Mouse (Mus musculus) neural tube, embryonic 13.5 days (tissue): Measurements from ENCODE around the gene Olfr148. TPM values are rescaled to one million over a fixed set of nuclear protein-coding genes. Genes with fewer than 3 reads are reported as not detected.

Experiments
- ATAC-seq: fragments of 200-750 bp; cut with Nextera tagmentation; 2 replicates; pipeline ENCODE4 v1.8.0; 2017; ENCODE audit warnings: low read depth, mild to moderate bottlenecking, moderate TSS enrichment, moderate library complexity
- H3K27ac ChIP-seq: fragments of 300-500 bp; sonication (generic); replicated peaks from 2 replicates; pipeline ENCODE4 v1.5.1; 2015; ENCODE audit warnings: moderate library complexity, mild to moderate bottlenecking, inconsistent platforms
- H3K27me3 ChIP-seq: fragments of 300-500 bp; sonication (generic); 2 replicates; pipeline ENCODE4 v1.6.1; 2015; ENCODE audit warnings: mild to moderate bottlenecking, inconsistent platforms
- H3K36me3 ChIP-seq: fragments of 300-500 bp; sonication (generic); 2 replicates; pipeline ENCODE4 v1.6.1; 2015; ENCODE audit warnings: mild to moderate bottlenecking, inconsistent platforms
- H3K4me1 ChIP-seq: fragments of 300-500 bp; sonication (generic); replicated peaks from 2 replicates; pipeline ENCODE4 v1.6.1; 2015; ENCODE audit warnings: inconsistent platforms
- H3K4me2 ChIP-seq: fragments of 300-500 bp; sonication (generic); 2 replicates; pipeline ENCODE4 v1.6.1; 2015; ENCODE audit warnings: inconsistent platforms, mild to moderate bottlenecking, moderate library complexity
- H3K4me3 ChIP-seq: fragments of 300-500 bp; sonication (generic); 2 replicates; pipeline ENCODE4 v1.5.1; 2015; ENCODE audit warnings: mild to moderate bottlenecking, inconsistent platforms
- H3K9ac ChIP-seq: fragments of 300-500 bp; sonication (generic); 2 replicates; pipeline ENCODE4 v1.6.1; 2015; ENCODE audit warnings: moderate library complexity, mild to moderate bottlenecking, inconsistent platforms
- H3K9me3 ChIP-seq: fragments of 300-500 bp; sonication (generic); 2 replicates; pipeline ENCODE4 v1.6.1; 2016; ENCODE audit warnings: inconsistent platforms
- WGBS: fragments of 180-500 bp; shearing (Covaris S2); methylation state at CpG from one replicate; pipeline ENCODE4 v1.1.7; 2015; 5-methylcytosine and 5-hydroxymethylcytosine counted together
- polyA plus RNA-seq: library from polyadenylated mRNA; unstranded; fragments of >200 nt; fragmentation: Nextera tagmentation; extraction: Ambion mirVana; gene quantifications from 2 replicates; pipeline ENCODE4 v1.2.1, GENCODE M21; 2015

Gene Olfr148
- polyA plus RNA-seq, 1 experiment from 2014 or later: not detected

DNA sequence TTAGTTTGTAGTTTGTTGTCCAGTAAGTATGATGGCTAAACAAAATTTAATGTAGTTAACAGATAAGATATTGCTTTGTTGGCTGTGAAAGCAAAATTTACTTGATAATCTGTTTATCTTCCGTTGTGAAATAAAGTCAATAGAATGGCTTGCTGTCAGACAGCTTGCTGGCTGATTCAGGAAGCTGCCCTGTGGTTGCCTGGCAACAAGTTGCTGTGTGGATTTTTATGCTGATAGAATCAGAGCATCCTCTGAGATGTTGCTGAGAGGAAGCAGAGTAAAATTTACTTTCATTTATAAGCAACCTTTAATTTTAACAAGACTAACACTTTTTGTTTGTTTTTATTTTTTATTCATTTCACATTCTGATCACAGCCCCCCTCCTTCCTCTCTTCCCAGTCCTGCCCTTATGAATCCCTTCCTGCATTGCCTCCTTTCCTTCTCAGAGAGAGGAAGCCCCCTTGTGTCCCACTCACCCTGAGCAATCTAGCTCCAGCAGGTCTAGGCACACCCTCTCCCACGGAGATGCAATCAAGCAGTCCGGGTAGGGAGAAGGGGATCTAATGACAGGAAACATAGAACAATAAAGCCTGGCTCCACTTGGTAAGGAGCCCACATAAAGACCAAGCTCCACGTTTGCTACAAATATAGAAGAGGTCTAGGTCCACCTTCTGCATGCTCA lies 23.6 kb downstream of the Olfr148 start:
- Histone ChIP-seq H3K4me2 (no peak overlapping the region), H3K4me3 (no peak overlapping the region), H3K27ac (no peak overlapping the region), H3K36me3 (no peaks in the 10 kb centered on the region), H3K9me3 (no peaks in the 10 kb centered on the region), H3K4me1 (no peaks in the 10 kb centered on the region), H3K9ac (no peak overlapping the region), H3K27me3 (no peaks in the 10 kb centered on the region)
- no peak for ATAC-seq
- 23% methylated on average over 4 of the region's 4 CpGs for WGBS

DNA sequence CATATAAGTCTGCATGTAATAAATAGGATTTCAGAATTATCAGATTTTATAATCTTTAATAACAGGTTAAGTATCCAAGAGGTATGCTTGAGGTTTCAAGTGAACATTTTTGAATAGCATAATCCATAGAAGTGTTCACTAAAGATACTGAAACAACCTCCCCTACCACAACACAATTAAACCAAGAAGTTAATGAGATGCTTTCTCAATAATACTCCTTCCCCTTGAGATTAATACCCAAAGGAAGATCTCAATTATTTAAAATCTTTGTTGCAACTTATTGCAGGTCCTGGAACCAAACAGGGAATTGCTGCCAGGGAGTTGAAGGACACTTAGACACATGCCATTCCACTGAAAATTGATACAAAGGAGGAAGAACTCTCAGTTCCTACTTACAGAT lies 34.3 kb downstream of the Olfr148 start, which contains the start of gene Olfr961:
TSS of gene Olfr961 (plus strand) at position 301 of the 400 bp plus-strand sequence.
- no peak for ATAC-seq
- Histone ChIP-seq H3K4me1 (no peaks in the 10 kb centered on the region), H3K4me3 (no peak within 1 kb of the TSS), H3K27ac (no peak within 1 kb of the TSS), H3K36me3 (no peaks in the 10 kb centered on the region), H3K9me3 (no peaks in the 10 kb centered on the region), H3K4me2 (no peak within 1 kb of the TSS), H3K9ac (no peak within 1 kb of the TSS), H3K27me3 (no peaks in the 10 kb centered on the region)

DNA sequence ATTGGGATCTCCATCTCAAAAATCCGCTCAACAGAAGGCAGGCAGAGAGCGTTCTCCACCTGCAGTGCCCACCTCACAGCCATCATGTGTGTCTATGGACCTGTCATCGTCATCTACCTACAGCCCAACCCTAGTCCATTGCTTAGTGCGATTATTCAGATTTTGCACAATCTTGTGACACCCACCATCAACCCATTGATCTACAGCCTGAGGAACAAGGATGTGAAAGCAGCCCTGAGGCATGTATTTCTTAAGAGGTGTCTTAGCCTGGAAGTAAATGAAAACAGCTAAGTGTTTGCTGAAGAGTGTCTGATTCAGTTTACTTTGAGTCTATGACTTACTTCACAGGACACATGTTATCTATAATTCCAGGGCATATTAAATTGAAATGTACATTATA lies 36.9 kb downstream of the Olfr148 start:
- no peak for ATAC-seq
- H3K9ac ChIP-seq: no peak overlapping the region
- no peak overlapping the region for H3K4me3 ChIP-seq
- 95% methylated on average over 4 of the region's 4 CpGs for WGBS
- no peaks in the 10 kb centered on the region for H3K9me3 ChIP-seq
- no peak overlapping the region for H3K27ac ChIP-seq
- H3K4me2 ChIP-seq: no peak overlapping the region
- no peaks in the 10 kb centered on the region for H3K36me3 ChIP-seq
- H3K27me3 ChIP-seq: no peaks in the 10 kb centered on the region
- no peaks in the 10 kb centered on the region for H3K4me1 ChIP-seq

DNA sequence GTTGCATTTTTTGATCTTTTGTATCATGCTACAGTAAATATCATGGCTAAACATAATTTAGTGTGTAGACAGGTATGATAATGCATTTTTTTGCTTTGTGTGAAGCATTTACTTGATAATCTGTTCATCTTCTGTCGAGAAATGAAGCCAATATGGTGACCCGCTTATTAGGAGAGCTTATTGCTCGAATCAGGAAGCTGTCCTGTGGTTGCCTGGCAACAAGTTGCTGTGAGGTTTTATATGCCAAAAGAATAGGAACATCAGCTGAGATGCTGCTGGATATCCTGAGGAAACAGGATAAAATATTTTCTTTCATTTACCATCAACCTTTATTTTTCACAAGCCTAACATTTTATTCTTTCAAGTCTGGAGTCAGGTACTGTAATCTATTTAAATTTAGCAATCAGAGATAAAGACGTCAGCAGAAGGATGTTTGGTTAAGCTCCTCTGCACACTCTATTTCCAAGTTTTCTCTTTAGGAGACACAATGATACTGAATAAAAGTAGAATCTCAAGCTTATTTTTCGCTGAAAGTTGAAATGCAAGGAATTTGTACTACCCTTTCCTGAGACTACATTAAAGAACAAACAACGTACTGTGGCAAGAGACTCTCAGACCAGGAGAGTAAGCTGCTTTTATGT lies 44.4 kb downstream of the Olfr148 start:
- no peaks in the 10 kb centered on the region for H3K9me3 ChIP-seq
- 78% methylated on average over 6 of the region's 6 CpGs for WGBS
- no peak overlapping the region for H3K4me3 ChIP-seq
- H3K36me3 ChIP-seq: no peaks in the 10 kb centered on the region
- H3K4me1 ChIP-seq: no peaks in the 10 kb centered on the region
- ATAC-seq: no peak
- H3K9ac ChIP-seq: no peak overlapping the region
- H3K27me3 ChIP-seq: no peaks in the 10 kb centered on the region
- no peak overlapping the region for H3K27ac ChIP-seq
- H3K4me2 ChIP-seq: no peak overlapping the region

Other genes with a start within 250 kb of the Olfr148 start
- gene Olfr951, start 223.2 kb upstream of the Olfr148 start, polyA plus RNA-seq: not detected in 2 replicates
- not detected in 2 replicates for gene Olfr952, start 183.5 kb upstream of the Olfr148 start, polyA plus RNA-seq
- gene Olfr954, start 154.0 kb upstream of the Olfr148 start, polyA plus RNA-seq: not detected in 2 replicates
- gene Olfr955, start 138.7 kb upstream of the Olfr148 start, polyA plus RNA-seq: not detected in 2 replicates
- not detected in 2 replicates for gene Olfr44, start 116.7 kb upstream of the Olfr148 start, polyA plus RNA-seq
- not detected in 2 replicates for gene Olfr957, start 94.8 kb upstream of the Olfr148 start, polyA plus RNA-seq
- not detected in 2 replicates for gene Olfr958, start 56.6 kb upstream of the Olfr148 start, polyA plus RNA-seq
- not detected in 2 replicates for gene Olfr959, start 35.1 kb upstream of the Olfr148 start, polyA plus RNA-seq
- gene AW551984, start 6.3 kb upstream of the Olfr148 start, polyA plus RNA-seq: 60.0 and 67.7 TPM in 2 replicates
- not detected in 2 replicates for gene Olfr960, start 10.7 kb downstream of the Olfr148 start, polyA plus RNA-seq
- not detected in 2 replicates for gene Olfr961, start 34.4 kb downstream of the Olfr148 start, polyA plus RNA-seq
- not detected in 2 replicates for gene Olfr963, start 56.5 kb downstream of the Olfr148 start, polyA plus RNA-seq
- not detected in 2 replicates for gene Olfr149, start 96.5 kb downstream of the Olfr148 start, polyA plus RNA-seq
- gene Olfr965, start 100.7 kb downstream of the Olfr148 start, polyA plus RNA-seq: not detected in 2 replicates
- gene Olfr150, start 120.3 kb downstream of the Olfr148 start, polyA plus RNA-seq: not detected in 2 replicates
- gene Olfr967, start 135.6 kb downstream of the Olfr148 start, polyA plus RNA-seq: not detected in 2 replicates
- not detected in 2 replicates for gene Olfr968, start 172.6 kb downstream of the Olfr148 start, polyA plus RNA-seq
- gene Olfr969, start 180.3 kb downstream of the Olfr148 start, polyA plus RNA-seq: not detected in 2 replicates
- gene Olfr970, start 198.2 kb downstream of the Olfr148 start, polyA plus RNA-seq: not detected in 2 replicates
- gene Olfr971, start 226.2 kb downstream of the Olfr148 start, polyA plus RNA-seq: not detected in 2 replicates